Mouse (Mus musculus) spleen, postnatal 14 days (tissue): ENCODE data around the gene Rwdd2a.
"Not testable (repeated sequence)": the region's sequence is repeated elsewhere in the genome, so short reads cannot be mapped to it uniquely, and the experiment has no call there.

Experiments
- DNase-seq, 2 experiments: peaks; one replicate each; pipeline ENCODE4 v3.0.0; 2021 to 2022; ENCODE audit warnings: low spot score in 2 of 2

Gene Rwdd2a

DNA sequence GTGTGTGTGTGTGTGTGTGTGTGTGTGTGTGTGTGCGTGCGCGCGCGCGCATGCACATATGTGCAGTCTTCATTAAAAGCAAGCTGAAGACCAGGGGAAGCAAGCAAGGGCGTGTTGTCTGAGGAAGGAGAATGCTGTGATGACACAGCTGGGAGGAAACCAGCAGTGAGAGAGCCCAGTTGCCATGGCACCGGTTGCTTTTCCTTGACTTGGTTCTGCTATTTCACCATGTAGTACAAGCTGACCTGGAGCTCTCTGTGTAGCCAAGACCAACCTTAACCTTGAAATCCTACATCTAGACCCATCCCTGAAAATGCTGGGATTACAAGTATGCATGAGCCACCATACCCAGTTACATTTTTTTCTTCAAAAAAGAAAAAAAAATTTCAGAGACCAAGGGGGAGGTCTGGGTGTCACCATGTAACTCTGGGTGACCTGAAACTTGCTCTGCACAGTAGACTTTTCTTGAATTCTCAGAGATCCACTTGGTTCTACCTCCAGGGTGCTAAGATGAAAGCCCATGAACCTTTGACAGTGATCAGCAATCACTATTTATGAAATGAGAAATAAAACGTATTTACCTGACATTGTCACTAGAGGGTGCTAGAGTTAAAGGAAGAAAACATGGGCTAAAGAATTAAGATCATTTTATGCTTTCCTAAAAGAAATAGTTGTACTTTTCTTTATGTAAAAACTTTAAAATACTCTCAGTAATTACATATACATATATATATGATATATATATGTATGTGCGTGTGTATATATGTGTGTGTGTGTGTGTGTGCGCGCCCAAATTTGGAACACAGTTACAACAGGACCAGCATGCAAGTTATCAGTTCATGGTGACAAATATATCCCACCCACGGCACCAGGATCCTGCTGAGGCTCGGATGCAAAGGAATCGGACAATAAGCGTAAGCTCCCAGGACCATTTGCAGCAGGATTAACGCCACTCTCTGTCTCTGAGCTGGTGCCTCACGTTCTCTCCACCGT is 21.2 kb downstream of the Rwdd2a start:
- no peak for DNase-seq

DNA sequence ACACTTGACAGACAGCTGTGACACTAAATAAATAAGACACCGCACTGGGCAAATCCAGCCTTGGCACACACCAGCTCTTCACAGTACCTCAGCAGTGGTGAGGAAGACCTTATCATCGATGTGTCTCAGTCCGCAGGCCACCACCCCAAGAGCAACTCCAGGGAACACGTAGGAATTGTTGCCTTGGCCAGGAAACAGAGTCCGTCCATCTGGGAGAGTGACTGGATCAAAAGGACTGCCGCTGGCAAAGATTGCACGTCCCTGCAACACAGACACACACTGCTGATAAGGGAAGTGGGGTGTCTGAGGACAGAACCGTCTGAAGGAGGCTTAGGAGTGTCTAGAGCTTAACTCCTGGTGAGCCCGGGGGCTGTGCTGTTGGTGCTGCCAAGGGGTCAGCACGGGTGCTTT is 22.6 kb downstream of the Rwdd2a start:
- DNase-seq, result not testable (repeated sequence)

DNA sequence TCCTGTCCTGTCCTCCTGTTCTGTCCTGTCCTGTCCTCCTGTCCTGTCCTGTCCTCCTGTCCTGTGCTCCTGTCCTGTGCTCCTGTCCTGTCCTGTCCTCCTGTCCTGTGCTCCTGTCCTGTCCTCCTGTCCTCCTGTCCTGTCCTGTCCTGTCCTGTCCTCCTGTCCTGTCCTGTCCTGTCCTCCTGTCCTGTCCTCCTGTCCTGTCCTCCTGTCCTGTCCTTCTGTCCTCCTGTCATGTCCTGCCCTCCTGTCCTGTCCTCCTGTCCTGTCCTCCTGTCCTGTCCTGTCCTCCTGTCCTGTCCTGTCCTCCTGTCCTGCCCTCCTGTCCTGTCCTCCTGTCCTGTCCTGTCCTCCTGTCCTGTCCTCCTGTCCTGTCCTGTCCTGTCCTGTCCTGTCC is 25.2 kb downstream of the Rwdd2a start:
- not testable (repeated sequence) for DNase-seq

DNA sequence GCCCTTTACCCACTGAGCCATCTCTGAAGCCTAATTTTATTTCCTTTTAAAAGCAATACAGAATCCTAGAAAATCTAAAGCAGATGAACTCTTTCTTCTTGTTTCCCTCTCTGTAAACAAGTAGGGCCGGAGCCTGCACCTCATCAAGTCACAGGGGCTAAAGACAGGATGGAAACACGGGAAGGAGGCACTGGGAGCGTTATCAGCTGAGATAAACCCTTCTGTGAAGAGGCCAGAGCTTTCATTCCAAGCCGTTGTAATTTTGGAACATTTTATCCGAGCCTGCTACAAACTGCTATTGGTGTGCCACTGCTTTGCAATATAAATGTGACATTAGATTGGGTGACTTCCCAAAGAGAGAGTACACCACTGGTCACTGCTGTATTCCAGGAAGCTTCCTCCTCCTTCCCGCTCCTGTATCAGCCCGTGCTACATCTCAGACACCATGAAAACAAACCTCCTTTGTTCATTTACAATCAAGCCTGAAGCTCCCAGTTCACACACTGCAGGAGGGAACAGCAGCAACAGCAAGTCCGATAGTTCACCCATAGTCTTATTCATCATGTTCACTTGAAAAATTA is 28.0 kb downstream of the Rwdd2a start:
- DNase-seq, result no peak

DNA sequence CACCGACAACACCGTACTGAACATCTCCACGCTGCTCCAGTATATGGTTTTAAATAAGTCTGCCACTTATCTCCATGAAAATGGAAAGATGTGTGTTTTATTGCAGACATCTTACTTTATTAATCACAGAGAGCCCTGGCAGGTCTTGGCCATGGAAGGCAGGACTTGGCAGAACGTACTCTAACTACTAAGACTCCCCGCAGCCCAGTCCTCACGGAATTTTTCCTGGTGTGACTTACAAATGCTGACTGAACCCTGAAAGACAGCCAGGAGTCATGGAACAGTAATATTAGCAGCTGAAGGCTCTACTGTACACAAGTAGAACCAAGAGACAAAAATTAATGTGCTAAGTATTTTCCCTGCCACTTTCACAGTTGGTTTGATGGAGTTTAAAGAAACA is 34.0 kb downstream of the Rwdd2a start:
- DNase-seq, result no peak

DNA sequence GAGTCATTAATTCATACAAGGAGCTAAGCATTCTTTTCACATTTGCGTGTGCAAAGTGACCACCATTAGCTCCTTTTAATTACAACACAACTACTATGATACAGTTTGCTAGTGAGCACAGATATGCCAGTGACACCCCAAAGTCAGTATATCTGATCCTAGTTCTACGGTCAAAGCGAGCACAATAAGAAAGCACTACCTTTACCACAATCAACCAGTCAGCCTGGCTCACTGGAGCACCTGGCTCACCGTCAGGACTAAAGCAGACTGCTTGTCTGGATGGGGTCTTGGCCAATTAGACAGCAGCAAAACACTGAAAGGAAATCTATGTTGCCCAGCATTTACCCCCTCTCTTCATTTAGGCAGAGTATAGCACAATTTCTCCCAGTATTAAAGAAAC is 40.3 kb downstream of the Rwdd2a start:
- no peak for DNase-seq

DNA sequence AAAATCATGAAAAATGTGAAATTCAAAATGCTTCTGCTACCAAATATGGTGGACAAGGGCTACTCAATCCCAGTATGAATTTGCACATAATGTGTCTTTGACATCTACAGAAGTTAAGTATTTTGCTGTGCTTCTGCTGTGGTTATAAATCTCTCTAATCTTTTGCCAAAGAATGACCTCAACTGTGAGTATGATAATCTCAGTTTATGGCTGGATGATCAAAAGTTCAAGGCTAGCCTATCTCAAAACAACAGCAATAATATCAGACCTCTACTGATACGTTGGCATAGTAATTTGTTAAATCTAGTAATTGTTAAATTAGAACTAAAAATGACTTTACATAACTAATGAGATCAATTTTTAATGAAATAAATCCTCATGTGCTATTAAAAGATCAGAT is 44.0 kb downstream of the Rwdd2a start:
- DNase-seq, result no peak

DNA sequence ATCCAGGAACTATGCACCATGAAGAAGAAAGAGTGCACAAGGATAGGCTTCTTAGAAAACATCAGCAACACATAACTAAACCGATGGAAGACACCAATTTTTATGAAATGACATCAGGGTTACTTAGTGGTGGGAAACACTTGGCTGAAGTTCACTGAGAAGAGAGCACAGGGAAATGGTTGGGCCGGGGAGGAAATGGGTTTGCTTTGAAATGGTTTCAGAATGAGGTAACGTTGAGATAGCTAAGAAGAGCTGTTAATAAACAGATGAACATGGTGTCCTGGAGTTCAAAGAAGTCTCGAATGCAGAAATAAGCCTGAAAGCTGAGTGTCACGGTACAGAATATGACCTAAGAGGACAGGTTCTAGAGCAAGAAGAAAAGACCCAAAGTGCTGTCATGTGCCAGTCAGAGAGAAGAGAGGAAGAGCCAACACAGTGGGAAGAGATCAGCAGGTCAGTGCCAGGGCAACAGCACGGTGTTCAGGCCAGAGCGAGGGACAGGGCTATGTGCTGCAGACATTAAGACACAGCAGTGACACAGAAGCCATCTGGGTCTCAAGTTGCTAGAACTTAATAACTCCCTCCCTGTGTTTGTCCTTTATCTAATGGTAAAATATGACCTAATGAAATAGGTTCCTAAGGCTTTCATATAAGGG is 46.2 kb downstream of the Rwdd2a start:
- DNase-seq, result no peak

DNA sequence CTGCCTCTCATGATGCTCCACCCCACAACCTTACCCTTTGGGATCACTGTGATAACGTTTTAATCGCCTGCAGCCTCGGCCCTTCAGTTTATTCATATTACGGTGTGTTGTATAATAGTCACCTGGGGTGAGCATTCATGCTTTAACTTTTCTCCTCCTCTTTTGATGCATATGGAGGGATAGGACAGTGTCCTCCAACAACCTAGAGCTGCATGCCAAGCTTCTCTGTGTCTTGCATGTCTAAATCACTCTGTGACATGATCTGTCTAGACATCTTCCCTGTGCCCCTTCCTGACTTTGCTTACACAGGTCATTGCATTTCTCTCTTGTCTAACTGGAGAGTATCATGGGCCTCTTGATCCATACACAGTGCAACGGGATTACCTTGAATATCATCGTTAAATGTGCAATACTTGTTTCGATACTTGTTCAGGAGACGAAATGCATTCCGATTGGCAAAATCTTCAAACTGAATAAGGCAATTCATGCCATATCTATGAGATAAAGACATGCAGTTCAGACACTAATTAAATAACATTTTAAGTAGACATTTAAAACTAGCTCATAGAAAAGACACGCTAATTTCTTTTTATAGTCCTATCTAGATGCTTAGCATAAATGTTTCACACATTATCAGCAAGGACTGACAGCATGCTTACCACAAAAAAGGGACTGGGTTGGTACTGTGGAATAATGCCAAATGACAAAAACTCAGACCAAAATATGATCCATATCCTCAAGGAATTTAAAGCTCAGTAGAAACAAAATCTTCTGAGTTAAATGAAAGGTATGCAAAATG is 47.7 kb downstream of the Rwdd2a start:
- DNase-seq, result no peak

DNA sequence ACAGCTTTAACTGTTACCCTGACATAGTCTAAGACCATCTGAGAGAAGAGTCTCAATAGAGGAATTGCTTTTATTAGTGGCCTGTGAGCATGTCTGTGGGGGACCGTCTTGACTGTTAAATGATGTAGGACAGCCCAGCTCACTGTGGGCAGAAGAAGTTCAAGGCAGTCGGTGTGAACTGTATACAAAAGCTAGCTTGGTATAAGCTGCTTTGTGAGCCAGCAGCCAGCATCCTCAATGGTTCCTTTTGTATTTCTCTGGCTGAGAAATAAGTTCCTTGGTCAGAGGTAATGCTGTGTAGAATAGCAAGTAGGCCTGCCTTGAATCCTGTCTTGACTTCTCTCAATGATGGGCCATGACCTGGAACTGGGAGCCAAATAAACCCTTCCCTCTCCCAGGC is 50.3 kb downstream of the Rwdd2a start:
- DNase-seq, result no peak

DNA sequence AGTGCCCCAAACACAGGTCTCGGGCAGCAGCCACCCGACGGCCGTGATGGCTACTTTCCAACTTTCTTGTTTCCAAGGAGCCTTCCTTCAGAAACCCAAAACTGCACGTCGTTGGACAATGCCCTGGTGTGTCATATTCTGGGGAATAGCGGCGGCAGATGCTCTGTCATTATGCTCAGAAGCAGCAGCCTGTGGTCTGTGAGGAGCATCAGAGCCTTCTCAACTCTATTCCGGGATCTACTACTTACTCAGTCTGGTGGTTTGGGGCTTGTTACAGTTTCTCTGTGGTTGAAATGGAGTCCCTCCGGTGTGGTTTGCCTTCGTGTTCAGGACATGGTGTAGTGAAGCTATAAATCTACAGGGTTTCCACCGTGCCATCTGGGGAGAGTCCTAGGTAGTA is 52.2 kb downstream of the Rwdd2a start:
- no peak for DNase-seq
